Mouse (Mus musculus): ENCODE measurements at regions not wholly inside any gene's neighbourhood (a gene's known extent, or its start where the extent isn't known, plus 50 kb on each side); places are given as distances from the start of the nearest gene placed in this dataset.

DNA sequence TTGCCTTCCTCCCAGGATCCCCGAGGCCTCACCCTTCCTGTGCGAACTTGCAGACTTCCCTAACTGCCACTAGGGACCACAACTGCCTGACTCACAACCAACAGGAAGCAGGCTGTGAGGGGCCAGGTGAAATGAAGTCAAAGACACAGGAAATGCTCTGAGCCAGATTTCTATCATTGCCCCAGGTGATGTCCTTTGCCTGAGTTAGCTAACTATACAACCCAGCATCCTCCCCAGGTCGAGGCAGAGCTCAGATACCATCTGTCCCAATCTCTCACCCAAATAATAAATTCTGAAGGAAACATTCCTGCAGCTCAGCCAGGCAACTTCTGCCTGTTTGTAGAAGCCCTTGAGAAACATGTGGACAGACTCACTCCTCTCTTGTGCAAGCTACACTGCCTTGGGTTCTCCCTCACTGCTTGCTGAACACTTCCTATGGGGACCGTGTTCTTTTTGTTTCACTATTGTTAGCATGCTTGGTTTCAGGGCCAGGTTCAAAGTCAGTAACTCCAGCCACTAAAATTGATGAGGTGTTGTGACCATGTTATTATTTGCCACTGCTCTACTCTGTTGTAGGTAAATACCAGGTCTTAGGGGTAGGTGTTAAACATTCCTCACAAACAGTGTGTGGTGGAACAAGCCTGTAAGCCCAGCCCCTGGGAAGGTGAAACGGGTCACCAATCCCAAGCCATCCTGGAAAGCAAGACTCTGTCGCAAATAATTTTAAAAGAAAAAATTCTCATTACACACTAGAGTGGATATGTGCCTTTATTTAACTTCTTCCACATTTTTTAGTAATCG is 172.1 kb downstream of the Kctd12 start:
- H3K27me3 ChIP-seq (ENCODE audit: control insufficient read depth, insufficient read depth, low read length) = no peaks in the 10 kb centered on the region
- H3K27ac ChIP-seq = no peak overlapping the region
- no peak for DNase-seq (ENCODE audit: low read depth in 3 of 3, low spot score in 3 of 3)

DNA sequence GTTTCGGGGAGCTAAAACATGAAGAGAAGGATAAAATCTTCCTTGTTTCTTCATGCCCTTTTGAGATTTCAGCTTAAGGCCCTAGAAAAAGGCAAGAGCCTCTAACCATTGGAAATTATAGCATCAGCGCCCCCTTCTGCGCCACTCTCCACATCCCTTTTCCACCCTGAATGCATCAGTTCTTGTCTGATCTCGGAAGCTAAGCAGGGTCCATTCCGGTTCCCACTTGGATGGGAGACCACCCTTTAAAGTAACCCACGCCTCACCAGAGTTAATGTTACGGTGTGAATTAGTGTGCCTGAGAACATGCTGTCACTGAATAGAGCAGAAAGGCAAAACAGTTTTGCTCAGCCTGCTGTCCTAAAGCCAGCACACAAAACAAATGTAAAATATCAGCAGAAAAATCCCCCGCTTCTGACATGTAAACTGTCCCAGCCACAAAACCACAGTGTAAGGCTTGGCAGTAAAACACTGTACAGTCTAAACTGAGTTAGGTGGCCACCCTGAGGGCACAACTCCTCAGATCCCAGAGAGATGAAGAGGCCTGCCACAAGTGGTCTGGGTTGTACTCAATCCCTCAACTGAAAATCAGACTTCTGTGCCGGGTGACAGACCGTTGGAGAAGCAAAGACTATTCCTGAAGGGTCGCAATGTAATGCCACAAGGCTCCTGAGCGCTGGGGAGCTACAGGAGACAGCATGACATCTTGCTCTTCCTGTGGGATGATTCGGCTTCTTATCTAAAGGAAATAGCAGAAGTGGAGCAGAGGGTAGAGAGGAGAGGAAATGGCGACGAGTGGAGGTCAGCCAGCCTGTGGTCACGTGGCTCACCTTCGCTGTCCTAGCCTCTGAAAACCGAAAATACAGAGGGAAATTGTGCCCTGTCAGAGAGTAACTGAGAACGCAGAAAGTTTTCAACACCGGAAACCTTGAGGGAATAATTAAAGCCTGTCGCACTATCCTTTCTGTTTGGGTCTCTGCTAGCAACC is 176.2 kb downstream of the Kctd12 start:
- no peak for TF ChIP-seq EP300 (IDR thresholded peaks at IDR 0.05; ENCODE audit: low read depth)
- TF ChIP-seq CTCF (IDR thresholded peaks at IDR 0.05; ENCODE audit: low read depth) = peak; percentile 22
- Histone ChIP-seq H3K36me3 (replicated peaks; ENCODE audit: control insufficient read depth, insufficient read depth, low read depth) (no peaks in the 10 kb centered on the region), H3K4me3 (ENCODE audit: insufficient read depth in 1 of 2, low read depth in 2 of 2, low read length in 2 of 2) (peak overlapping the region; percentile 6 to 19; a peak in 2 of 4 replicates), H3K9ac (replicated peaks) (no peak overlapping the region), H3K4me2 (ENCODE audit: low read depth) (peak overlapping the region; percentile 50), H3K27ac (no peak overlapping the region), H3K4me1 (replicated peaks; ENCODE audit: control insufficient read depth in 2 of 2, insufficient read depth in 2 of 2, low read length in 1 of 2) (peaks cover 2 to 7% of the 10 kb centered on the region in 2 experiments; a peak in 1 of 4 replicates), H3K27me3 (ENCODE audit: control insufficient read depth, insufficient read depth, low read length) (no peaks in the 10 kb centered on the region), H3K9me3 (ENCODE audit: control insufficient read depth, low read length) (no peaks in the 10 kb centered on the region)
- 13% methylated on average over 21 of the region's 21 CpGs for WGBS (ENCODE audit: insufficient replicate concordance)
- DNase-seq (ENCODE audit: low read depth in 3 of 3, low spot score in 3 of 3) = peak in 1 of 3 experiments; percentile 20
- ATAC-seq (ENCODE audit: insufficient read depth) = peak; percentile 73

More for the DNA sequence above, 172.1 kb downstream of the Kctd12 start:
- TF ChIP-seq EP300 (IDR thresholded peaks at IDR 0.05; ENCODE audit: low read depth) (no peak), CTCF (IDR thresholded peaks at IDR 0.05; ENCODE audit: low read depth) (peak; percentile 33; the same call in 1 of the 2 replicates)
- Histone ChIP-seq H3K9ac (replicated peaks) (no peak overlapping the region), H3K4me1 (replicated peaks; ENCODE audit: control insufficient read depth in 2 of 2, insufficient read depth in 2 of 2, low read length in 1 of 2) (peaks cover 2 to 11% of the 10 kb centered on the region in 2 experiments; a peak in 2 of 4 replicates), H3K36me3 (replicated peaks; ENCODE audit: control insufficient read depth, insufficient read depth, low read depth) (no peaks in the 10 kb centered on the region), H3K9me3 (ENCODE audit: control insufficient read depth, low read length) (no peaks in the 10 kb centered on the region), H3K4me3 (ENCODE audit: insufficient read depth in 1 of 2, low read depth in 2 of 2, low read length in 2 of 2) (no peak overlapping the region), H3K4me2 (ENCODE audit: low read depth) (no peak overlapping the region)
- WGBS (ENCODE audit: insufficient replicate concordance) = 25% methylated on average over 7 of the region's 7 CpGs
- ATAC-seq (ENCODE audit: insufficient read depth) = 0 out of 2 replicates have a peak, but pooled peaks have one; percentile 46

DNA sequence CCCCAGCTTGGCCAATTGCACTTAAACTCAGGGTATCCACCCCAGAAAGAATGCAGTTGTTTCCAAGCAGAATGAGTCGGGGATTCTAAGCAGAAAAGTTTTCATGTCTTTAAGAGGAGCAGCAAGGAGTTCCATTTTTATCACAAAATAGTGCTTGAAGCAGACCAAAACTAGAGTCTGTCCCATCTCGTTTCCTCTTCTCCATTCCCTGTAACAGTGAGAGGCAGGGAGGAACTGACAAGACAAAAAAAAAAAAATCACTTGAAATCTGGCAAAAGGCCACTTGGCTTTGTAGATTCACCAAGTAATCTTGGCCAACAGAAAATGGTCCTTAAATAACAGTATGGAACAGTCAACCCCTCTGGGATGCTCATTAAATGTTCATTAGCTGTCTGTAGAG is 186.8 kb downstream of the Kctd12 start:
- no peaks in the 10 kb centered on the region for H3K36me3 ChIP-seq (replicated peaks; ENCODE audit: control insufficient read depth, insufficient read depth, low read depth)
- WGBS (ENCODE audit: insufficient replicate concordance) = 27% methylated on average over 2 of the region's 2 CpGs
- no peaks in the 10 kb centered on the region for H3K4me1 ChIP-seq (replicated peaks; ENCODE audit: control insufficient read depth in 2 of 2, insufficient read depth in 2 of 2, low read length in 1 of 2)

DNA sequence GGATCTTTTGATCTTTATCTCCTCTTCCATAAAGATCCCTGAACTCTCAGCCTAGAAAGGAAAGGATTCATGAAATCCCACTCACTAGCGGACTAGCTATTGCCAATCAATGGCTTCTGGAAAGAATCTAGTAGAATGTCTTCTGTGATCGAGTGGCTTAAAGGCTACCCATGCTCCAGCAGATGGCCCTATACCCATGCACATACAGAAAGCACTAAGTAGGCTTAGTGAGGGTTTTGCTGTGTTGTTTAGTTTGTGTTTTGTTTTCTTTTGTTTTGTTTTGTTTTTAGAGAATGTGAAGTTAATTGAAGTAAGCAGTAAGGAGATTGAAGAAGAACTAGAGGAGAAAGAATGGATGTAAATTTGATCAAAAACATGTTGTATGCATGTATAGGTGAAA is 187.5 kb downstream of the Kctd12 start:
- no peak for ATAC-seq (ENCODE audit: insufficient read depth)
- no peak for DNase-seq (ENCODE audit: low read depth in 3 of 3, low spot score in 3 of 3)

More for the DNA sequence above, 186.8 kb downstream of the Kctd12 start:
- Histone ChIP-seq H3K27me3 (ENCODE audit: control insufficient read depth, insufficient read depth, low read length) (no peaks in the 10 kb centered on the region), H3K9ac (replicated peaks) (no peak overlapping the region), H3K9me3 (ENCODE audit: control insufficient read depth, low read length) (no peaks in the 10 kb centered on the region), H3K4me3 (ENCODE audit: insufficient read depth in 1 of 2, low read depth in 2 of 2, low read length in 2 of 2) (no peak overlapping the region), H3K27ac (no peak overlapping the region), H3K4me2 (ENCODE audit: low read depth) (no peak overlapping the region)
- ATAC-seq (ENCODE audit: insufficient read depth) = no peak
- no peak for DNase-seq (ENCODE audit: low read depth in 3 of 3, low spot score in 3 of 3)
- TF ChIP-seq CTCF (IDR thresholded peaks at IDR 0.05; ENCODE audit: low read depth) (no peak), EP300 (IDR thresholded peaks at IDR 0.05; ENCODE audit: low read depth) (no peak)

More for the DNA sequence above, 187.5 kb downstream of the Kctd12 start:
- no peak overlapping the region for H3K4me2 ChIP-seq (ENCODE audit: low read depth)
- no peaks in the 10 kb centered on the region for H3K36me3 ChIP-seq (replicated peaks; ENCODE audit: control insufficient read depth, insufficient read depth, low read depth)
- WGBS (ENCODE audit: insufficient replicate concordance) = 54% methylated on average over 2 of the region's 2 CpGs
- TF ChIP-seq CTCF (IDR thresholded peaks at IDR 0.05; ENCODE audit: low read depth) (no peak), EP300 (IDR thresholded peaks at IDR 0.05; ENCODE audit: low read depth) (no peak)
- H3K9me3 ChIP-seq (ENCODE audit: control insufficient read depth, low read length) = no peaks in the 10 kb centered on the region
- no peak overlapping the region for H3K9ac ChIP-seq (replicated peaks)
- no peaks in the 10 kb centered on the region for H3K27me3 ChIP-seq (ENCODE audit: control insufficient read depth, insufficient read depth, low read length)
- H3K27ac ChIP-seq = no peak overlapping the region
- H3K4me1 ChIP-seq (replicated peaks; ENCODE audit: control insufficient read depth in 2 of 2, insufficient read depth in 2 of 2, low read length in 1 of 2) = no peaks in the 10 kb centered on the region
- no peak overlapping the region for H3K4me3 ChIP-seq (ENCODE audit: insufficient read depth in 1 of 2, low read depth in 2 of 2, low read length in 2 of 2)
